Mouse (Mus musculus) MEL (cell line): ENCODE data around the gene Hist2h2ac.
"Not testable (repeated sequence)": the region's sequence is repeated elsewhere in the genome, so short reads cannot be mapped to it uniquely, and the experiment has no call there.

Experiments
- CHD1 ChIP-seq: IDR thresholded peaks from 2 replicates; pipeline ENCODE4 v1.6.1; 2012; ENCODE audit warnings: low read depth, mild to moderate bottlenecking, inconsistent platforms, low read length, improper control_type of control experiment
- CTCF ChIP-seq, 3 experiments: IDR thresholded peaks in 2 of 3; conservative IDR thresholded peaks in 1 of 3; 2 replicates each; pipeline ENCODE4 v1.5.1; 2011 to 2012; ENCODE audit warnings: low read length in 3 of 3, low read depth in 2 of 3, mild to moderate bottlenecking in 2 of 3, improper control_type of control experiment in 1 of 3, inconsistent platforms in 1 of 3, mixed read lengths in 1 of 3, moderate library complexity in 1 of 3; ENCODE audit not compliant: control insufficient read depth in 1 of 3, insufficient read depth in 1 of 3, poor library complexity in 1 of 3, severe bottlenecking in 1 of 3
- ELF1 ChIP-seq: IDR thresholded peaks from 2 replicates; pipeline ENCODE4 v1.6.1; 2014; ENCODE audit warnings: low read depth, mild to moderate bottlenecking, inconsistent platforms, low read length, improper control_type of control experiment, moderate library complexity
- EP300 ChIP-seq, 2 experiments: IDR thresholded peaks; 2 replicates each; pipeline ENCODE4 v1.6.1; 2011; ENCODE audit warnings: improper control_type of control experiment in 2 of 2, low read length in 2 of 2, low read depth in 1 of 2, mild to moderate bottlenecking in 1 of 2
- JUND ChIP-seq: IDR thresholded peaks from 2 replicates; pipeline ENCODE4 v1.6.1; 2011; ENCODE audit warnings: low read depth, mild to moderate bottlenecking, improper control_type of control experiment, low read length
- KAT2A ChIP-seq: conservative IDR thresholded peaks from 2 replicates; pipeline ENCODE4 v1.6.1; 2012; ENCODE audit warnings: low read depth, low read length, improper control_type of control experiment, inconsistent platforms
- MAX ChIP-seq: IDR thresholded peaks from 2 replicates; pipeline ENCODE4 v1.6.1; 2011; ENCODE audit warnings: low read length, improper control_type of control experiment
- MXI1 ChIP-seq: IDR thresholded peaks from 2 replicates; pipeline ENCODE4 v1.6.1; 2011; ENCODE audit warnings: mild to moderate bottlenecking, low read depth, low read length, improper control_type of control experiment
- RAD21 ChIP-seq: IDR thresholded peaks from 2 replicates; pipeline ENCODE4 v1.6.1; 2011; ENCODE audit warnings: mild to moderate bottlenecking, low read depth, low read length, improper control_type of control experiment

- TF ChIP-seq CTCF (IDR thresholded peaks at IDR 0.05 in 2 of 3, conservative IDR thresholded peaks at IDR 0.05 in 1 of 3; ENCODE audit: control insufficient read depth in 1 of 3, insufficient read depth in 1 of 3, low read depth in 2 of 3, low read length in 3 of 3, poor library complexity in 1 of 3, severe bottlenecking in 1 of 3); JUND; RAD21; ELF1; CHD1; EP300 (IDR thresholded peaks at IDR 0.05; ENCODE audit: low read depth in 1 of 2, low read length in 2 of 2); MAX; KAT2A; MXI1: not testable (repeated sequence)
These were observed 48.2 kb upstream of the Hist2h2ac start for GRCm38 (mm10) chr3:96268776-96269378.
